Mouse (Mus musculus) heart, embryonic 14.5 days (tissue): ENCODE data around the gene Spred3. TPM values are rescaled to one million over a fixed set of nuclear protein-coding genes. Genes with fewer than 3 reads are reported as not detected.
A peak's percentile ranks its signal among the peaks of the same experiment; 100 is the strongest.

Experiments
- ATAC-seq: fragments of 200-750 bp; cut with Nextera tagmentation; 2 replicates; pipeline ENCODE4 v1.8.0; 2017; ENCODE audit warnings: low read depth, moderate TSS enrichment; ENCODE audit not compliant: insufficient number of reproducible peaks, insufficient read depth, low FRiP score
- H3K27ac ChIP-seq, 2 experiments: fragments of 200-500 bp in 1 of 2; fragments of 300-500 bp in 1 of 2; sonication (generic) in 1 of 2; replicated peaks in 1 of 2; 2 replicates each; pipeline ENCODE4 v1.5.1; 2012 to 2014; ENCODE audit warnings: low read depth in 2 of 2, low read length in 2 of 2, control low read depth in 1 of 2, mild to moderate bottlenecking in 1 of 2, mixed read lengths in 1 of 2; ENCODE audit not compliant: control insufficient read depth in 1 of 2, insufficient read depth in 1 of 2
- H3K27me3 ChIP-seq: fragments of 300-500 bp; sonication (generic); 2 replicates; pipeline ENCODE4 v1.6.1; 2014; ENCODE audit warnings: mild to moderate bottlenecking, low read length, control low read depth; ENCODE audit not compliant: control insufficient read depth, insufficient read depth
- H3K36me3 ChIP-seq: fragments of 300-500 bp; sonication (generic); 2 replicates; pipeline ENCODE4 v1.6.1; 2014; ENCODE audit warnings: mild to moderate bottlenecking, control low read depth, low read length, mixed read lengths; ENCODE audit not compliant: control insufficient read depth, insufficient read depth
- H3K4me1 ChIP-seq, 2 experiments: fragments of 200-500 bp in 1 of 2; fragments of 300-500 bp in 1 of 2; sonication (generic) in 1 of 2; 2 replicates each; pipeline ENCODE4 v1.6.1; 2012 to 2014; ENCODE audit warnings: low read length in 2 of 2, control low read depth in 1 of 2, mixed read lengths in 1 of 2; ENCODE audit not compliant: control insufficient read depth in 2 of 2, insufficient read depth in 2 of 2
- H3K4me2 ChIP-seq: fragments of 300-500 bp; sonication (generic); 2 replicates; pipeline ENCODE4 v1.6.1; 2014; ENCODE audit warnings: mild to moderate bottlenecking, low read length
- H3K4me3 ChIP-seq, 2 experiments: fragments of 200-500 bp in 1 of 2; fragments of 300-500 bp in 1 of 2; sonication (generic) in 1 of 2; 2 replicates each; pipeline ENCODE4 v1.5.1; 2012 to 2014; ENCODE audit warnings: low read length in 2 of 2, mild to moderate bottlenecking in 2 of 2, control low read depth in 1 of 2, low read depth in 1 of 2, moderate library complexity in 1 of 2; ENCODE audit not compliant: control insufficient read depth in 1 of 2, insufficient read depth in 1 of 2
- H3K9ac ChIP-seq: fragments of 300-500 bp; sonication (generic); 2 replicates; pipeline ENCODE4 v1.6.1; 2014; ENCODE audit warnings: mild to moderate bottlenecking, low read length
- H3K9me3 ChIP-seq: fragments of 300-500 bp; sonication (generic); 2 replicates; pipeline ENCODE4 v1.6.1; 2016; ENCODE audit warnings: low read length, control low read depth; ENCODE audit not compliant: control insufficient read depth
- WGBS: fragments of 180-500 bp; shearing (Covaris S2); extraction: QIAGEN DNeasy Blood & Tissue Kit; methylation state at CpG from one replicate; pipeline ENCODE4 v1.1.7; 2014; 5-methylcytosine and 5-hydroxymethylcytosine counted together
- polyA plus RNA-seq: library from polyadenylated mRNA; unstranded; fragments of >200 nt; fragmentation: Nextera tagmentation; extraction: Ambion mirVana; gene quantifications from 2 replicates; pipeline ENCODE4 v1.2.1, GENCODE M21; 2014

Gene Spred3
- polyA plus RNA-seq, 1 experiment from 2014 or later, result 1.6 TPM

GRCm38 (mm10) chr7:29155196-29155837, 14.9 kb downstream of the Spred3 start:
- Histone ChIP-seq H3K27me3 (peaks cover 13% of the 10 kb centered on the region), H3K4me1 (peaks cover 4 to 7% of the 10 kb centered on the region in 2 experiments; a peak in 2 of 4 replicates), H3K9me3 (peaks cover 6% of the 10 kb centered on the region; the same call in 1 of the 2 replicates), H3K27ac (peak overlapping the region; percentile 20 to 85; a peak in 3 of 4 replicates), H3K36me3 (no peaks in the 10 kb centered on the region), H3K9ac (peak overlapping the region; percentile 85), H3K4me3 (peak overlapping the region; percentile 62 to 65), H3K4me2 (peak overlapping the region; percentile 93)
- 8% methylated on average over 37 of the region's 37 CpGs for WGBS
- ATAC-seq, result peak; percentile 85

GRCm38 (mm10) chr7:29154018-29154720, 16.0 kb downstream of the Spred3 start:
- Histone ChIP-seq H3K27me3 (peaks cover 11% of the 10 kb centered on the region), H3K4me2 (no peak overlapping the region), H3K27ac (no peak overlapping the region), H3K4me3 (no peak overlapping the region), H3K4me1 (peaks cover 4 to 7% of the 10 kb centered on the region in 2 experiments; a peak in 2 of 4 replicates), H3K9me3 (peaks cover 6% of the 10 kb centered on the region; the same call in 1 of the 2 replicates), H3K36me3 (no peaks in the 10 kb centered on the region), H3K9ac (no peak overlapping the region)
- 93% methylated on average over 14 of the region's 14 CpGs for WGBS
- ATAC-seq, result no peak

GRCm38 (mm10) chr7:29151486-29151885, 18.7 kb downstream of the Spred3 start:
- peaks cover 4 to 6% of the 10 kb centered on the region in 2 experiments; a peak in 2 of 4 replicates for H3K4me1 ChIP-seq
- ATAC-seq, result no peak
- no peak overlapping the region for H3K27ac ChIP-seq
- H3K36me3 ChIP-seq, result no peaks in the 10 kb centered on the region
- no peak overlapping the region for H3K9ac ChIP-seq
- no peak overlapping the region for H3K4me2 ChIP-seq
- H3K27me3 ChIP-seq, result no peaks in the 10 kb centered on the region
- H3K4me3 ChIP-seq, result no peak overlapping the region
- 55% methylated on average over 10 of the region's 10 CpGs for WGBS
- H3K9me3 ChIP-seq, result peaks cover 6% of the 10 kb centered on the region; the same call in 1 of the 2 replicates

GRCm38 (mm10) chr7:29148771-29149170, 21.4 kb downstream of the Spred3 start:
- no peaks in the 10 kb centered on the region for H3K36me3 ChIP-seq
- no peak overlapping the region for H3K4me3 ChIP-seq
- no peaks in the 10 kb centered on the region for H3K4me1 ChIP-seq
- no peak overlapping the region for H3K4me2 ChIP-seq
- H3K9ac ChIP-seq, result no peak overlapping the region
- peaks cover under 1% of the 10 kb centered on the region; the same call in 1 of the 2 replicates for H3K9me3 ChIP-seq
- ATAC-seq, result no peak
- H3K27me3 ChIP-seq, result no peaks in the 10 kb centered on the region
- H3K27ac ChIP-seq, result no peak overlapping the region
- WGBS, result 85% methylated on average over 15 of the region's 15 CpGs

- ATAC-seq, result no peak
- H3K9me3 ChIP-seq, result no peaks in the 10 kb centered on the region
- H3K4me1 ChIP-seq, result no peaks in the 10 kb centered on the region
Observed at GRCm38 (mm10) chr7:29146625-29147367, 23.4 kb downstream of the Spred3 start.

GRCm38 (mm10) chr7:29144006-29144405, 26.2 kb downstream of the Spred3 start:
- WGBS, result 85% methylated on average over 4 of the region's 4 CpGs
- no peak overlapping the region for H3K4me2 ChIP-seq
- H3K9ac ChIP-seq, result no peak overlapping the region
- no peak overlapping the region for H3K4me3 ChIP-seq
- H3K36me3 ChIP-seq, result no peaks in the 10 kb centered on the region
- no peaks in the 10 kb centered on the region for H3K4me1 ChIP-seq
- ATAC-seq, result no peak
- no peaks in the 10 kb centered on the region for H3K27me3 ChIP-seq
- H3K9me3 ChIP-seq, result no peaks in the 10 kb centered on the region
- no peak overlapping the region for H3K27ac ChIP-seq

More at GRCm38 (mm10) chr7:29146625-29147367, 23.4 kb downstream of the Spred3 start:
- Histone ChIP-seq H3K4me2 (no peak overlapping the region), H3K27me3 (no peaks in the 10 kb centered on the region), H3K36me3 (no peaks in the 10 kb centered on the region), H3K27ac (no peak overlapping the region), H3K4me3 (no peak overlapping the region), H3K9ac (no peak overlapping the region)
- 80% methylated on average over 7 of the region's 7 CpGs for WGBS

- no peak overlapping the region for H3K4me2 ChIP-seq
- no peak for ATAC-seq
- no peak overlapping the region for H3K4me3 ChIP-seq
- 82% methylated on average over 8 of the region's 8 CpGs for WGBS
- H3K4me1 ChIP-seq, result peaks cover 0 to 3% of the 10 kb centered on the region in 2 experiments; a peak in 1 of 4 replicates
- H3K36me3 ChIP-seq, result no peaks in the 10 kb centered on the region
- no peak overlapping the region for H3K27ac ChIP-seq
- no peaks in the 10 kb centered on the region for H3K9me3 ChIP-seq
- peaks cover 6% of the 10 kb centered on the region for H3K27me3 ChIP-seq
- H3K9ac ChIP-seq, result no peak overlapping the region
Observed at GRCm38 (mm10) chr7:29141416-29141815, 28.8 kb downstream of the Spred3 start.
